Mouse (Mus musculus): ENCODE data around the gene Cux2.

Gene Cux2

GRCm38 (mm10) chr5:122016744-122017143, 33.2 kb downstream of the Cux2 start:
- DNase-seq (ENCODE audit: low read depth, low spot score): no peak

DNA sequence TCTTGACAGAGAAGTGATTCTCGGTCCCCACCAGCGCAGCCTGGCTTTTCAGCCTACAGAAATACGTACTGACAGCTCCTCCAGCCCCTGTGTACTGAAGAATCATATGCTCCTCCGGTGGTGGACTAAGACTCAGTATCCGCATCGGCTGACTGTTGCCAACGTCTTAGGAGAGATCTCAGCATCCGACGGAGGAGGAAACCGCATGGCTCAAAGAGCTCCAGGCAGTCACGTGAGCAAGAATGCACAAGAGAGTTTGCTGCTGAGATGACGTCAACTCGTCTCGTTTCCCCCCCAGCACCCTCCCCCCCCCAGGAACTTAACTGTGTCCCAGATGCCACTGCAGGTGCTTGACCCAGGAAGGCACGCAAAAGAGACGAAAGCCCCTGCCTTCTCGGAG, 34.8 kb downstream of the Cux2 start:
- DNase-seq (ENCODE audit: low read depth, low spot score): no peak

DNA sequence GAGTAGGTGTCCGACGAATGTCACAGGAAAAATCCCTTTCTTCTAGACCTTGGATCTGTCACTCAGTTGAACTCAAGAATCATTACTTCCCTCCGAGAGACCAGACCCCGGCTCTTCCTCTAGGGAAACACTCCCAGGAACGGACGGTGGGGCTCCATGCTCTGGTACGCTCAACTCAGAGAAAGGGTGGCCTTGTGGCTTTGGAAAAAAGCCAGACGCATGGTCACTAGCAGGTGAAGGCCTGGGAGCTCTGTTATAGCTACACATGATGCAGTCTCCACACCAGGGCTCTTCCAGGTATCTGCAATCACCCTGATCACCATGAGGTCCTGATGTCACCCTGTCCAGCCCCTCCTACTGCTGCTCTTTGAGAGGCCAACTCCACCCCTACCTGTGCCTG, 35.2 kb downstream of the Cux2 start:
- no peak for DNase-seq (ENCODE audit: low read depth, low spot score)

GRCm38 (mm10) chr5:122011289-122011688, 38.6 kb downstream of the Cux2 start:
- DNase-seq (ENCODE audit: low read depth, low spot score): no peak

GRCm38 (mm10) chr5:122007946-122008441, 41.9 kb downstream of the Cux2 start:
- no peak for DNase-seq (ENCODE audit: low read depth, low spot score)

DNA sequence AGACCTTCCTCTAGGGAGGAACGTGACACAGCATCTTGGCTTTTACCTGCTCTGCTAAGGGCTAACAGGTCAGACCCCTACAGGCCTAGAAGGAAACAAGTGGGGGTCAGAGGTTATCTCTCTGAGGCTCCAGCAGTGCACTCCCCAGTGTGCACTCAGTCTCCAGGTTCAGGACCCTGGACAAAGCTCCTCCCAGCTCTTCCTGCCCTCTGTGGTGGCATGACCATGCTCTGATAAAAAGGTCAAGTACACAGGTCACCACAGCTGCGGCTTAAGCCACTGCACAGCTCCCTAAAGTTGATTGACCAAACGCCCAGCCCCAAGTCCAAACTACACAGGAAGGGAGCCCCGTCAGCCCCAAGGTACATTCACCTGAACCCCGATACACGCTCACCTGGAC, 46.4 kb downstream of the Cux2 start:
- DNase-seq (ENCODE audit: low read depth, low spot score): no peak

- DNase-seq (ENCODE audit: low read depth, low spot score): no peak
Measured at GRCm38 (mm10) chr5:122002148-122002547, 47.8 kb downstream of the Cux2 start.

DNA sequence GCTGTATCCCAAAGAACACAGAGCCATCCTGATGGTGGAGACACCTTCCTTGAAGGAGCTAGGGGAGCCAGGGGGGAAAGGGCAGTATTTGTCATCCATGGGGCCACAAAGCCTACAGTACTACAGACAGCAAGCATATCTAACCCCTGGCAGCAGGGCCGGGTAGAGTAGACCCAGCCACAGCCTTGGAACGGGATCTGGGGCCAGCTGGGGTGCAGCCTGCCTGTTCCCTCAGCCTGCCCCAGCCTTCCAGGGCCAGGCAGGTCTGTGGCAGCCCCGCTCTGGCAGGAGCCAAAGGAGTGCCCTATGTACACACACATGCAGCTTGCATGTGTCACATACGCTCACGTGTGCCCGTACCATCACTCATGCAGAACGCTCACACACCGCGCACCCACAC, 48.6 kb downstream of the Cux2 start:
- DNase-seq (ENCODE audit: low read depth, low spot score): no peak

DNA sequence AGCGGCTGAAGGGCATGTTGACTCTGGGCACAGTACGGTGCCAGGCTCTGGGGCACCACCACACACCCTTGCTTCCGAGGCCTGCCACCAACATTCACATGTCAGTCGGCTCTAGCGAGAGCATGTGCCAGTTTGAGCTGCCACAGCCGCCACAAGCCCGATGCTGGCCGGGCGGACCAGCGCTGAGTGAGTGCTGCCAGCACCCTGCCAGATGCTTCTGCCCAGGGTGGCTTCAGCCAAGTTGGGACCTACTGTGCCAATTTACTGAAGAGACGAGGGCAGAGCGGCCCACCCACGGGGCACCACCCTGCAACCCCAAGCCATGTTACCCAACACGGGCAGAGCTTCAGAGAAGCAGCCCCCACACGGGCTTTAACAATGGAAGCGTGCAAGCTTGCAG, 49.5 kb downstream of the Cux2 start:
- no peak for DNase-seq (ENCODE audit: low read depth, low spot score)

DNA sequence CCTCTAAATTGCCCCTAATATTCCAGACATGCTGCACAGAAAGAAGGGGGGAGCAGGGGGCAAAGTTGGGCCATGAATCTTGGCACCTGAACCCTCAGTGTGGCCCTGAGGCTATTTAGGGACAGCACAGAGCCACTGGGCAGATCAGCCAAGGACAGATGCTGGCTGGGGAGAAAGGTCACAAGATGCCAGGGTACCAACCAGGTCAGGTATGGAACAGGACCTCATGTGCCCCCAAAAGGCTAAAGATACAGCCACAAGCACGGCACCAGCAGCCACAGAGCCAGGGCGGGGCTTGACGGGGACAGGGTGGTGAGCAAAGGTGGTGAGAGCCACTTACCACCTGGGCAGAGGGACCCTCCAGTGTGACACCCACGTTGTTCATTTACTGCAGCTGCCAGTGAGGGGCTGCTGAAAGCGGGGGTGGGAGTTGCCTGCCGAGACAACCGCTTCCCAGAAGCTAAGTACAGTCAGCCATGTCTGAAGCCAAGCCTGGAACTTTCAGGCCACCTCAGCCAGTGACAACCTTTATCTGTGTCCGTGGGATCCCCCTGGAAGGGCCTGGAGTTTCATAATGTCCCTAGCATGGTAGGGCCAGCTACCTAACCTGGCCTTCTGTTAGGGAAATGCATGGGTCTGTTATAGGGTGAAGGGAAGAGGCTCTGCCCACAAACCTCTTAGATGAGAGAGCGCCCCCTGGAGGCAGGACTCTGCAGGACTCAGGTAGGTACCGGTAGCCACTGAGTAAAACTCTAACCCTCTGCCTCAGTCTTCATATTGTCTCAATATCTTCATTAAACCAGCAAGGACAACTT, 50.7 kb downstream of the Cux2 start:
- peak; percentile 28 for DNase-seq (ENCODE audit: low read depth, low spot score)

DNA sequence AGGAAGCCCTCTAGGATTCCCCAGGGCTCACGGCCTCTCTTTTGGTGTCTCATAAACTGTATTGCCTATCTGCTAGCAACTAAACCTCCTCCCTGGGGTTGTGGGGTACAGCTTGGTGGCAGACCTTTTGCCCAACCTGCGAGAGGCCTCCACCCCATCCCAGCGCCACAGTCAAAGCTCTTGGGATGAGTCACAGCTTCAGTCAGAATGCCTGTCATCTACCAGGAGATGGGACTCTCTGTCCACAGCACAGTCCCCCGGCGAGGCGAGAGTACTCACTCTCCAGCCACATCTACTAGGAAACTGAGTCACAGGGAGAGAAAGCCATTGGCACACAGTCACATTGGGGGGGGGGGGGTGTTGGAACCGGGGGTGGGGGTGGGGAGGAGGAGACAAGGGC, 51.6 kb downstream of the Cux2 start:
- no peak for DNase-seq (ENCODE audit: low read depth, low spot score)

GRCm38 (mm10) chr5:121996701-121997100, 53.2 kb downstream of the Cux2 start:
- no peak for DNase-seq (ENCODE audit: low read depth, low spot score)

DNA sequence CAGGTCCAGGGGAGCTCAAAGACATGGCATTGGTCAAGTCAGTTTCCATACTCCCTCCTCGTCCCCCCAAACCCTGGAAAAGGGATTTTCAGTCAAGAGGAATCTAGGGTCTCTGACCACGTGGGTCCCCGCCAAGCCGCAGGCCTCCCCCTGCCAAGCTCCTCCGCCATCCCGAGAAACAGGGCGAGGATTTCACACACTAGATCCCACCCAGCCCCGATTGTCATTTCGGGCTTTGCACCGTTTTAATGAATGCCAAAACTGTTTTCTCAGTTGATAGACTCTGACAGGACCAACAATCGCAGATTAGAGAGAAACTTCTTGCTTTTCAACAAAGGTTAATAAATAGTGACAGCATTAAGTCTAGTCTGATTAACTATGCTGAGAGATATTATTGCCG, 55.1 kb downstream of the Cux2 start:
- no peak for DNase-seq (ENCODE audit: low read depth, low spot score)

- no peak for DNase-seq (ENCODE audit: low read depth, low spot score)
Measured at GRCm38 (mm10) chr5:121991914-121992313, 58.0 kb downstream of the Cux2 start.

- DNase-seq (ENCODE audit: low read depth, low spot score): no peak
Measured at GRCm38 (mm10) chr5:121985855-121986254, 64.0 kb downstream of the Cux2 start.

DNA sequence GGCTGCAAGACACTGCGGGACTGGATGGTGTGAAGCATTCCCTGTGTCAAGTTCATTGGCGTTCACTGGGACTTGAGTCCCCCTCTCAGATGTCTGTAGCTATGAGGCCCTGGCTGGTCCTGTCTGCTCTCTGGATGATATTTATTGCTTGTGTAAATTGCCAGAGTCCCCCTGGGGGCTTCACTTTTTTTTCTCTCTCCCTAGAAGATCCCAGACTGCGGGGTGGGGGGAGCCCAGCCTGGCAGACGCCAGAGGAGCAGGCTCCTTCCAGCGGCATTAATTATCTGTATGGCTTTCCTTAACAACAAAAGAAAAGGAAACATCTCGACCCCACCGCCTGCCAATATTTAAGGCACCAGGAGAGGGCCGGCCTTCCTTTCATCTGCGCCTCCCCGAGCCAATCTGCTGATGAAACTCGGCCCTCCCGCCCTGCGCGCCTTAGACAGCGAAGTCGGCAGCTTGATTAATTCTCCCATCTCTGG, 68.2 kb downstream of the Cux2 start:
- DNase-seq (ENCODE audit: low read depth, low spot score): no peak

DNA sequence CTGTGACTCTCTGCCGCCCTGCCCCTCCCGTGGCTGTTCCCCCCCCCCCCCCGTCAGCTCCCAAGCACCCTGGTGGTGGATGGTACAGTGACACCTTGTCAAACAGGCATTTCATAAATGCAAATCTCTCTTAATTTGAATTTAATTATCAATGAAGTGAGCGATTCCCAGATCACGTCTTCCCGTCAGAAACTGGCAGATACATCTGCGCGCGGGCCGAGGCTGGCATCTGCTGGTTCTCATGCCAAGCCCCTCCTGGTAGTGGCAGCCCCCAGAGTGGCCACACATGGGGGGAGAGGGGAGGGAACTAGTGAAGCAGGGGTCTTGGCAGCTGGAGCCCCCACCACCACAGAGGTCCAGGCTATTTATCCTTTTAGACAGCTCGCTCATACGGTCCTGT, 73.6 kb downstream of the Cux2 start:
- DNase-seq (ENCODE audit: low read depth, low spot score): no peak

- DNase-seq (ENCODE audit: low read depth, low spot score): no peak
Measured at GRCm38 (mm10) chr5:121973541-121973940, 76.4 kb downstream of the Cux2 start.

GRCm38 (mm10) chr5:121972680-121973192, 77.2 kb downstream of the Cux2 start:
- no peak for DNase-seq (ENCODE audit: low read depth, low spot score)

DNA sequence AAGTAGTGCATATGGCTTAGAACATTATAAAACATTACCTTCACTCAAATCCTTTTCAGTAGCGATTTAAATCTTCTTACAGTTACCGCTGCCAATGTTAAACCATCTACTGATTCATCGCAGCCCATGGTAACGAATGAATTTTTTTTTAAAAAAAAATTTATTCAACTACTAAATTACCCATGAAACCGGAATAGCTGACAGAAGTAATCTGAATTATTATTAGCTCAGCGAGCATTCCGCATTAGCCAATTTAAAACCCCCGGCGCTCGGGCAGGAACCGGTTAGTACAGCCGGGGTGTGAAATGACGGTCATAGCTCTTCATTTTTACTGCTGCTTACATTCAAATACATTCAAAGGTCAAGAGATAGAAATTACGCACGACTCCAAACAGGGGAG, 80.9 kb downstream of the Cux2 start:
- DNase-seq (ENCODE audit: low read depth, low spot score): no peak

DNA sequence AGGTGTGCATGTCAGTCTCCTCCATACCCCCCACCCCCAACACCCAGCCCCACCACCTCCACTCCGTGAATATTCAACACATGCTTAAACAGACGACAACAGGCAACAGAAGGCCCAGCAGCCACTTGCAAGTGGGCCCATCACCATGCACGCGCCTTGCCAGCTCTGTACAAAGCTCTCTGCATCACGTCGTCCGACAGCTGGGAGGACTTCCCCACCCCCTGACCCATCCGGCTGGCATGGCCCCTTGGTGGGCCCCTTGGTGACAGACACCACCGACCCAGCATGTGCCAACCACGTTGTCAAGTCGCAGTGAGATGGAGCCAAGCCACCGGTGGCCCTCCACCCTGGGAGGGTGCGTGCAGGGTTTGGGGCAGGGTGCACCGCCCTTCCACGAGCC, 81.5 kb downstream of the Cux2 start:
- no peak for DNase-seq (ENCODE audit: low read depth, low spot score)

GRCm38 (mm10) chr5:121967520-121967919, 82.4 kb downstream of the Cux2 start:
- DNase-seq (ENCODE audit: low read depth, low spot score): no peak

DNA sequence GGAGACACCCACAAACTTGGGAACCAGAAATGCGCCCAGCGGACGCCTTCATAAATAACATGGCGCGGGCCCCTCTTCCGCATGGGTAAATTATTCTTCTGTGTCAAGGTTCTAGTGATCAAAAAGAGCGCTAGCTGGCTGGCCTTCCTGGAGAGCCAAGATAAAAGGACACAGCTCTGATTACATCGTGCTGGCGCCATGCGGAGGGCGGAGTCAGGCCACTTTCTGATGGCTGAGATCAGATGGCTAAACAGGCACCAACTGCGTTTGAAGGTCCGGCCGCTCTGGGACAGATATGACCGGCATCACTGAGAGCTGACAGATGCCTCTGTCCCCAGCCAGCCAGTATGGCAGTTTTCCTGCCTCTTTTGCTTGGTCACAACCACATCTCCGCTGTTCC, 83.0 kb downstream of the Cux2 start:
- DNase-seq (ENCODE audit: low read depth, low spot score): no peak

Measured in WW6 (cell line).